Mouse (Mus musculus) midbrain, postnatal 0 days (tissue): ENCODE results near the gene Lin7a. TPM values are rescaled to one million over a fixed set of nuclear protein-coding genes. Genes with fewer than 3 reads are reported as not detected.

Experiments
- ATAC-seq: fragments of 200-750 bp; cut with Nextera tagmentation; 2 replicates; pipeline ENCODE4 v1.8.0; 2017; ENCODE audit warnings: moderate number of reproducible peaks, mild to moderate bottlenecking, moderate TSS enrichment, moderate library complexity; ENCODE audit not compliant: low FRiP score
- DNase-seq: peaks from one replicate; pipeline ENCODE4 v3.0.0-alpha.2; 2015; ENCODE audit warnings: low spot score
- H3K27ac ChIP-seq: fragments of 300-500 bp; sonication (generic); 2 replicates; pipeline ENCODE4 v1.5.1; 2014; ENCODE audit warnings: low read depth, mild to moderate bottlenecking, low read length, mixed read lengths
- H3K27me3 ChIP-seq: fragments of 300-500 bp; sonication (generic); 2 replicates; pipeline ENCODE4 v1.6.1; 2014; ENCODE audit warnings: low read length, control low read depth, mixed read lengths; ENCODE audit not compliant: insufficient read depth
- H3K36me3 ChIP-seq: fragments of 300-500 bp; sonication (generic); 2 replicates; pipeline ENCODE4 v1.6.1; 2014; ENCODE audit warnings: low read length, control low read depth, mixed read lengths; ENCODE audit not compliant: insufficient read depth
- H3K4me1 ChIP-seq: fragments of 300-500 bp; sonication (generic); 2 replicates; pipeline ENCODE4 v1.6.1; 2014; ENCODE audit warnings: mild to moderate bottlenecking, control low read depth, antibody characterized with exemption, low read length, mixed read lengths; ENCODE audit not compliant: insufficient read depth
- H3K4me2 ChIP-seq: fragments of 300-500 bp; sonication (generic); 2 replicates; pipeline ENCODE4 v1.6.1; 2014; ENCODE audit warnings: low read depth, mild to moderate bottlenecking, low read length, mixed read lengths; ENCODE audit not compliant: poor library complexity, severe bottlenecking
- H3K4me3 ChIP-seq: fragments of 300-500 bp; sonication (generic); 2 replicates; pipeline ENCODE4 v1.5.1; 2014; ENCODE audit warnings: low read depth, mild to moderate bottlenecking, low read length, moderate library complexity
- H3K9ac ChIP-seq: fragments of 300-500 bp; sonication (generic); replicated peaks from 2 replicates; pipeline ENCODE4 v1.6.1; 2014; ENCODE audit warnings: mild to moderate bottlenecking, low read length, moderate library complexity, mixed read lengths; ENCODE audit not compliant: poor library complexity, severe bottlenecking
- H3K9me3 ChIP-seq: fragments of 300-500 bp; sonication (generic); 2 replicates; pipeline ENCODE4 v1.6.1; 2016; ENCODE audit warnings: low read length, control low read depth
- CTCF ChIP-seq: IDR thresholded peaks from 2 replicates; pipeline ENCODE4 v1.5.1; 2016; ENCODE audit warnings: antibody characterized with exemption, mild to moderate bottlenecking
- WGBS: fragments of 180-500 bp; shearing (Covaris S2); extraction: QIAGEN DNeasy Blood & Tissue Kit; methylation state at CpG from one replicate; pipeline ENCODE4 v1.1.7; 2014; 5-methylcytosine and 5-hydroxymethylcytosine counted together
- polyA plus RNA-seq: library from polyadenylated mRNA; unstranded; fragments of >200 nt; fragmentation: Nextera tagmentation; extraction: Ambion mirVana; gene quantifications from 2 replicates; pipeline ENCODE4 v1.2.1, GENCODE M21; 2015
- total RNA-seq: library from RNA; depleted of rRNA; stranded (reverse); fragments of >200 nt; gene quantifications from 2 replicates; pipeline ENCODE4 v1.2.3, GENCODE M21; 2014

Lin7a gene
- total and polyA plus RNA-seq, 2 experiments from 2014 or later: 28.5 to 41.7 TPM

DNA sequence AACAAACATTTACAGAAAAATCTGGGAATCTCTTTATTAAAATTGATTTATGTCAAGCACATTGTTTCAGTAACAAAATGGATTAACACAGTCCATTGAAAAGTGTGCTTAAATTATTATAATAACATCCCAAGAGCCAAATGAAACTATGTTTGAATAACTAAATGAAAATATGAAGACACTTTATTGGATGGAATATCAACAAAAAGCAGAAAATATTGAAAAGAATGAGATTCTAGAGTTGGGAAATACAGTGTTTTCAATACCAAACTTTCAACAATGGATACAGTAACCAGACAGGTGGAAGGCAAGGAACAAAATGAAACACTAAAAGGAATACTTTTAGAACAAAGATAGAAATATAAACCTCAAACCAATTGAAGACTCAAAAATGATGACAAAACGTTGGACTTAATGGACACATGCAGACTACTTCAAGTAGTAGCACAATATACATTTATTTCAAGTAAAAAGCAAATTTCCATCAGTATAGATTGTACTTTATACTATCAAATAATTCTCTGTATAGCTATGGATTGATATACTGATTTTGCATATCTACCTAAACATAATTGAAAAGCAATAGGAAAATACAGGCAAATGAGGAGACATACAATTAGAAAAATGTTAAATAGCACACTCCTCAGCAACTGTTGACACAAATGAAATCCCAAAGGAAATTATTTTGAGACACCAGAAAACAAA lies 28.6 kb upstream of the Lin7a start:
- TF ChIP-seq CTCF: no peak
- Histone ChIP-seq H3K36me3 (no peaks in the 10 kb centered on the region), H3K4me1 (no peaks in the 10 kb centered on the region), H3K27me3 (no peaks in the 10 kb centered on the region), H3K9ac (no peak overlapping the region), H3K4me3 (no peak overlapping the region), H3K27ac (no peak overlapping the region), H3K4me2 (no peak overlapping the region), H3K9me3 (no peaks in the 10 kb centered on the region)
- no peak for ATAC-seq
- no peak for DNase-seq
- 74% methylated on average over 1 of the region's 1 CpGs for WGBS

- H3K9me3 ChIP-seq: no peaks in the 10 kb centered on the region
- H3K27me3 ChIP-seq: no peaks in the 10 kb centered on the region
- no peaks in the 10 kb centered on the region for H3K36me3 ChIP-seq
- 69% methylated on average over 2 of the region's 2 CpGs for WGBS
- DNase-seq (no peak), ATAC-seq (no peak)
- no peak overlapping the region for H3K4me2 ChIP-seq
- no peak overlapping the region for H3K9ac ChIP-seq
- H3K4me3 ChIP-seq: no peak overlapping the region
- no peak for TF ChIP-seq CTCF
- no peaks in the 10 kb centered on the region for H3K4me1 ChIP-seq
- no peak overlapping the region for H3K27ac ChIP-seq
Measured at GRCm38 (mm10) chr10:107244211-107244610, 27.3 kb upstream of the Lin7a start.

DNA sequence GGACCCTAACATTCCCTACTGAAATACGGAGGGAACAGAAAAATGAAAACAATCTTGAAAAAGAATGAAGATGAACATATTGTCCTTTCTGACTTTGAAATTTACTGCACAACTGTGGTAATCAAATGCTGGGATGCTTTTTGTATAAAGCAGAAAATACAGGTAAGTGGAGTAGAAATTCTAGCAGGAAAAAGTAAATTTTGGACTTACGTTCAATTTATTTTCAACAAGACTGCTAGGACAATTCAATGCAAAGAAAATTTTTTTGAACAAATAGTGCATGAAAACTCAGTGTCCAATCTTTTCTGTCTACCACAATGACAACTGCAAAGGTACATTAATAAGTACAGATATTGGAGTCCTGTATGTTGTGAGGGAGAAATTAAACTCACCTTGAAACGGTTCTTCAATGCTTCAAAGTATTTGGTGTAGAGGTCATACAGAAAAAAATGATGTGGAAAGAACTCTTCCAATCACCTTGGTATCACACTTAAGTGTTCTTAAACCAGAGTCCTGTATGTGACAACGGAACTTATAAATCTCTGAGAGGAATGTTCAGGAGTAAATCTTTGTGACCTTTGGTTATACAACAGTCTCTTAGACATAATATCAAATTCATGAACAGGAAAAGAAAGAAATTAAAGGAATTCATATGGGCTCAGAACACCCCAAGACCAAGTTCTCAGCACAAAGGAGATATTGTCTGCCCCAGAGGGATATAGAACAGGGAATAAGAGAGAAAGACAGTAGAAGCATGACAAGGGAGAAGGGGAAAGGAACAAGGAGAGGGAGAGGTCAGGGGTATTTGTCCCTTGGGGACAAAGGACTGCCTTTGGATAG lies 26.6 kb upstream of the Lin7a start:
- Histone ChIP-seq H3K9me3 (no peaks in the 10 kb centered on the region), H3K4me3 (no peak overlapping the region), H3K27me3 (no peaks in the 10 kb centered on the region), H3K27ac (no peak overlapping the region), H3K4me2 (no peak overlapping the region), H3K36me3 (no peaks in the 10 kb centered on the region), H3K4me1 (no peaks in the 10 kb centered on the region), H3K9ac (no peak overlapping the region)
- DNase-seq: no peak
- TF ChIP-seq CTCF: no peak
- no peak for ATAC-seq
- 87% methylated on average over 4 of the region's 4 CpGs for WGBS

DNA sequence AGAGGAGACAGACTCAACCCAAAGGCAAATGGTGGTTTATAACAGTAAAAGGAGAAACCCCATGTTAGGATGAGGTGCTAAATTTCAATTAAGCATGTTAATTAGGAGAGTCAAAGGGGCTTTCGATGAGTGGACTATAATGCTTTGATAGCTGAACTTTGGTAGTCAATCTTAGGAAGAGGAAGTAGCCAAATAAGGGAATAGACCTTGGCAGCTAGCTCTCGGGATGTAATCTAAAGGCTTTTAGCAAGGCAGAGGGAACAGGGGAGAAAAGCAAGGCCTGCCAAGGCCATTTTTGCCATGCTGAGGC lies 26.0 kb upstream of the Lin7a start:
- Histone ChIP-seq H3K27ac (no peak overlapping the region), H3K9ac (no peak overlapping the region), H3K27me3 (no peaks in the 10 kb centered on the region), H3K9me3 (no peaks in the 10 kb centered on the region), H3K4me3 (no peak overlapping the region), H3K36me3 (no peaks in the 10 kb centered on the region), H3K4me1 (no peaks in the 10 kb centered on the region), H3K4me2 (no peak overlapping the region)
- DNase-seq: no peak
- TF ChIP-seq CTCF: no peak
- WGBS: 78% methylated on average over 2 of the region's 2 CpGs
- ATAC-seq: no peak

DNA sequence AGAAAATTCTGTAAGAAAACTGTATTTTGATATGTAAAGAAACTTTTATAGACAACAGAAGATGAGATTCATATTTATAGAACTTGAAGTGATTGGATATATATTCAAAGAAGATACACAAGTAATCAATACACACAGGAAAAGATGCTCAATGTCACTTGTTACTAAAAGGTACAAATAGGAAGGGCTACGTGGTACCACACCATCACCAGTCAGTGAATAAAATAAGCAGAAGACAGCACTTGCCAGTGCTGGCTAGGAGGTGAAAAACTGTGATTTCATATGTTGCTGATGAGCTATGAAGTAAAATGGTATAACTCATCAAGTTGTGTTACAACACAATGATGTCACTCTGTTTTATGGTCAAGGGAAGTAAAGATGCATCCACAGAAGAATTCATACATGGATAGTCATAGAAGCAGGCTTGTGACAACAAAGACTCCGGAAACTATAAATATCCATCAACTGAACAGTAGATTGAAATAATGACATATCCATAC lies 25.5 kb upstream of the Lin7a start:
- WGBS: 96% methylated on average over 2 of the region's 2 CpGs
- TF ChIP-seq CTCF: no peak

More for the DNA sequence above, 25.5 kb upstream of the Lin7a start:
- H3K4me2 ChIP-seq: no peak overlapping the region
- H3K4me3 ChIP-seq: no peak overlapping the region
- no peaks in the 10 kb centered on the region for H3K4me1 ChIP-seq
- H3K9ac ChIP-seq: no peak overlapping the region
- H3K9me3 ChIP-seq: no peaks in the 10 kb centered on the region
- no peak for DNase-seq
- H3K27ac ChIP-seq: no peak overlapping the region
- no peak for ATAC-seq
- H3K36me3 ChIP-seq: no peaks in the 10 kb centered on the region
- H3K27me3 ChIP-seq: no peaks in the 10 kb centered on the region
